Mouse (Mus musculus) kidney, embryonic 15.5 days (tissue): ENCODE data around the gene Trub2. TPM values are rescaled to one million over a fixed set of nuclear protein-coding genes. Genes with fewer than 3 reads are reported as not detected.

Experiments used
- ATAC-seq: fragments of 200-750 bp; cut with Nextera tagmentation; replicated peaks from 2 replicates; pipeline ENCODE4 v1.8.0; 2017; ENCODE audit warnings: moderate TSS enrichment; ENCODE audit not compliant: low FRiP score
- H3K27ac ChIP-seq: fragments of 300-500 bp; sonication (generic); 2 replicates; pipeline ENCODE4 v1.5.1; 2015; ENCODE audit warnings: mild to moderate bottlenecking, inconsistent platforms
- H3K27me3 ChIP-seq: fragments of 300-500 bp; sonication (generic); 2 replicates; pipeline ENCODE4 v1.6.1; 2015; ENCODE audit warnings: inconsistent platforms
- H3K36me3 ChIP-seq: fragments of 300-500 bp; sonication (generic); 2 replicates; pipeline ENCODE4 v1.6.1; 2015; ENCODE audit warnings: inconsistent platforms
- H3K4me1 ChIP-seq: fragments of 300-500 bp; sonication (generic); 2 replicates; pipeline ENCODE4 v1.6.1; 2015; ENCODE audit warnings: inconsistent platforms
- H3K4me2 ChIP-seq: fragments of 300-500 bp; sonication (generic); 2 replicates; pipeline ENCODE4 v1.6.1; 2015; ENCODE audit warnings: moderate library complexity, mild to moderate bottlenecking, inconsistent platforms
- H3K4me3 ChIP-seq: fragments of 300-500 bp; sonication (generic); replicated peaks from 2 replicates; pipeline ENCODE4 v1.5.1; 2015; ENCODE audit warnings: mild to moderate bottlenecking, inconsistent platforms
- H3K9ac ChIP-seq: fragments of 300-500 bp; sonication (generic); 2 replicates; pipeline ENCODE4 v1.6.1; 2015; ENCODE audit warnings: mild to moderate bottlenecking, inconsistent platforms
- H3K9me3 ChIP-seq: fragments of 300-500 bp; sonication (generic); replicated peaks from 2 replicates; pipeline ENCODE4 v1.6.1; 2016; ENCODE audit warnings: inconsistent platforms
- WGBS: fragments of 180-500 bp; shearing (Covaris S2); methylation state at CpG from one replicate; pipeline ENCODE4 v1.1.7; 2015; ENCODE audit warnings: mixed read lengths; 5-methylcytosine and 5-hydroxymethylcytosine counted together
- polyA plus RNA-seq: library from polyadenylated mRNA; unstranded; fragments of >200 nt; fragmentation: Nextera tagmentation; extraction: Ambion mirVana; gene quantifications from 2 replicates; pipeline ENCODE4 v1.2.1, GENCODE M21; 2015

Gene Trub2
- polyA plus RNA-seq, 1 experiment from 2014 or later: 41.8 TPM

- H3K36me3 ChIP-seq: peaks cover 36% of the 10 kb centered on the region
- H3K4me3 ChIP-seq: no peak overlapping the region
- no peaks in the 10 kb centered on the region for H3K27me3 ChIP-seq
- H3K4me2 ChIP-seq: no peak overlapping the region
- H3K9me3 ChIP-seq: no peaks in the 10 kb centered on the region
- no peak for ATAC-seq
- H3K9ac ChIP-seq: no peak overlapping the region
- H3K4me1 ChIP-seq: peaks cover 16% of the 10 kb centered on the region
- 86% methylated on average over 5 of the region's 5 CpGs for WGBS
- H3K27ac ChIP-seq: no peak overlapping the region
Measured at GRCm38 (mm10) chr2:29714127-29714526, 74.2 kb downstream of the Trub2 start.

- Histone ChIP-seq H3K9ac (no peak overlapping the region), H3K4me2 (no peak overlapping the region), H3K9me3 (no peaks in the 10 kb centered on the region), H3K27me3 (no peaks in the 10 kb centered on the region), H3K4me3 (no peak overlapping the region), H3K36me3 (peaks cover 32% of the 10 kb centered on the region), H3K4me1 (peaks cover 16% of the 10 kb centered on the region), H3K27ac (no peak overlapping the region)
- WGBS: 87% methylated on average over 1 of the region's 2 CpGs
- ATAC-seq: no peak
Measured at GRCm38 (mm10) chr2:29713501-29713900, 74.8 kb downstream of the Trub2 start.

- peaks cover 15% of the 10 kb centered on the region for H3K4me1 ChIP-seq
- 79% methylated on average over 5 of the region's 5 CpGs for WGBS
- H3K27ac ChIP-seq: no peak overlapping the region
- no peak overlapping the region for H3K9ac ChIP-seq
- no peaks in the 10 kb centered on the region for H3K9me3 ChIP-seq
- H3K36me3 ChIP-seq: peaks cover 47% of the 10 kb centered on the region
- H3K4me2 ChIP-seq: no peak overlapping the region
- H3K4me3 ChIP-seq: no peak overlapping the region
- H3K27me3 ChIP-seq: no peaks in the 10 kb centered on the region
- no peak for ATAC-seq
Measured at GRCm38 (mm10) chr2:29711877-29712276, 76.4 kb downstream of the Trub2 start.

Other genes with a start within 250 kb of the Trub2 start
- gene Rapgef1, start 168.8 kb downstream of the Trub2 start, polyA plus RNA-seq: 12.4 and 13.8 TPM in 2 replicates
- 1.8 and 2.0 TPM in 2 replicates for gene Gm13420, start 36.8 kb downstream of the Trub2 start, polyA plus RNA-seq
- gene Gm13547, start 29.2 kb downstream of the Trub2 start, polyA plus RNA-seq: 0.28 TPM in 1 of 2 replicates, not detected in the other
- 40.9 and 41.8 TPM in 2 replicates for gene Coq4, start 1.0 kb downstream of the Trub2 start, polyA plus RNA-seq
- gene Slc27a4, start 14.1 kb upstream of the Trub2 start, polyA plus RNA-seq: 15.6 and 16.4 TPM in 2 replicates
- gene Urm1, start 31.6 kb upstream of the Trub2 start, polyA plus RNA-seq: 30.0 and 30.1 TPM in 2 replicates
- gene Cercam, start 80.7 kb upstream of the Trub2 start, polyA plus RNA-seq: 19.4 and 21.5 TPM in 2 replicates
- 72.9 and 81.5 TPM in 2 replicates for gene Odf2, start 100.7 kb upstream of the Trub2 start, polyA plus RNA-seq
- gene Gle1, start 146.9 kb upstream of the Trub2 start, polyA plus RNA-seq: 60.1 and 65.5 TPM in 2 replicates
- gene Sptan1, start 177.1 kb upstream of the Trub2 start, polyA plus RNA-seq: 82.0 and 103 TPM in 2 replicates